Mouse (Mus musculus) kidney, postnatal 14 days (tissue): ENCODE data around the gene Dnmt1.

Experiments
- DNase-seq: peaks from one replicate; pipeline ENCODE4 v3.0.0; 2022; ENCODE audit warnings: mixed read lengths

The Dnmt1 gene

GRCm38 (mm10) chr9:20878041-20878709 lies 81.5 kb downstream of the Dnmt1 start:
- peak; percentile 100 for DNase-seq

- no peak for DNase-seq
These were observed 82.3 kb downstream of the Dnmt1 start for GRCm38 (mm10) chr9:20877118-20878040.

GRCm38 (mm10) chr9:20876318-20877117 lies 83.2 kb downstream of the Dnmt1 start:
- no peak for DNase-seq

- DNase-seq = no peak
These were observed 84.5 kb downstream of the Dnmt1 start for GRCm38 (mm10) chr9:20875021-20875790.

GRCm38 (mm10) chr9:20873521-20873920 lies 86.2 kb downstream of the Dnmt1 start:
- no peak for DNase-seq

GRCm38 (mm10) chr9:20872991-20873390 lies 86.7 kb downstream of the Dnmt1 start:
- no peak for DNase-seq

- no peak for DNase-seq
These were observed 89.2 kb downstream of the Dnmt1 start for GRCm38 (mm10) chr9:20870211-20871173.

- DNase-seq = no peak
These were observed 90.4 kb downstream of the Dnmt1 start for GRCm38 (mm10) chr9:20869246-20869645.

GRCm38 (mm10) chr9:20868448-20869001 lies 91.2 kb downstream of the Dnmt1 start, which contains the start of gene A230050P20Rik:
A230050P20Rik (plus strand) TSS chr9:20868642.
- peak; percentile 69 for DNase-seq

GRCm38 (mm10) chr9:20866879-20867278 lies 92.8 kb downstream of the Dnmt1 start:
- no peak for DNase-seq

GRCm38 (mm10) chr9:20862225-20862624 lies 97.5 kb downstream of the Dnmt1 start:
- no peak for DNase-seq

GRCm38 (mm10) chr9:20861821-20862220 lies 97.9 kb downstream of the Dnmt1 start:
- no peak for DNase-seq

- DNase-seq = no peak
These were observed 99.8 kb downstream of the Dnmt1 start for GRCm38 (mm10) chr9:20859926-20860325.
